Mouse (Mus musculus) heart, postnatal 14 days (tissue): ENCODE results near the gene Pdcd11. TPM values are rescaled to one million over a fixed set of nuclear protein-coding genes. Genes with fewer than 3 reads are reported as not detected.
"Not testable (repeated sequence)": the region's sequence is repeated elsewhere in the genome, so short reads cannot be mapped to it uniquely, and the experiment has no call there.

Source experiments
- DNase-seq, 2 experiments: peaks; one replicate each; pipeline ENCODE4 v3.0.0; 2021 to 2022
- intact Hi-C: fragments of 180-260 bp; cut with DNase I; formaldehyde crosslinking; loops from one replicate; pipeline ENCODE4 v1.15.1; 2025
- total RNA-seq, 2 experiments: library from RNA; stranded (reverse); gene quantifications; 2 replicates each; pipeline ENCODE4 v1.2.3; 2021

Gene Pdcd11
- total RNA-seq, 2 experiments from 2014 or later = 11.7 to 12.3 TPM

DNA sequence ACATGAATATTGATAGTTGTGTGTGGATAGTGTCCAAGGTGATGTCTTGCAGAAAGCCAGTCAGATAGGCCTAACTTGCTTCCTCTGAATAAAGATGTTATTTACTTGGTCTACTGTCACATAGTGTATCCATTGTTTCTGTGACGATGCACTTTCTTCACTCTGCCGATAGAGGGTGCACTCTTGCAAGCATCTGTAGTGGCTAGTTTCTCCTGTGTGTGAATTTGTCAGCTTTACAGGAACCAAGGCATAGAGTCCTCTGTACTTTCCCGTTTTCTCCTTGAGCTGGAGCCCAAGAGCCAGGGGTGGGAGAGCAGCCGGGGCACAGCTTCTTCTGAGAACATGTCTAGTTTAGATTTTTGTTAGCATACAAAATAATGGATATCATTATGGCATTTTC is 30.5 kb downstream of the Pdcd11 start:
- intact Hi-C loops = loop anchor here (1.0 kb wide), 1 partner anchor 48 kb away; no protein-coding TSS in a partner anchor

DNA sequence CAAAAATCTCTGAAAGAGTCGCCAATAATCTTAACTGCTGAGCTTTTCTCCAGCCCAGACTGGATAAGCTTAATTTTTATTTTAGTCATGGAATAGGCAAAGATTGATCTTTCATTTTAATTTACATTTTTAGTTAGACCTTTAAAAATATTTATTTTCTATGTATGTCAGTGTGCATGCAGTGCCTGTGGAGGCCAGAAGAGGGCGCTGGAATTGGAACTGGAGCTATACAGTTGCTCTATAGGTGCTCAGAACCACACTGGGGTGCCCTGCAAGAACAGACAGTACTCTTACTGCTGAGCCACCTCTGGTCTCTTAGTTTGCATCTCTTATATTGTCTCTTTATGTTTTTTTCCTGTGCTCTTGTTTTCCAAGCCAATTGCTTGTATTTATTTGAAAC is 32.2 kb downstream of the Pdcd11 start:
- intact Hi-C loops = no loop called here
- DNase-seq = peak in 1 of 2 experiments; percentile 46

More for the DNA sequence above, 30.5 kb downstream of the Pdcd11 start:
- DNase-seq = peak in 1 of 2 experiments; percentile 35

GRCm38 (mm10) chr19:47128164-47128563 is 37.6 kb downstream of the Pdcd11 start:
- intact Hi-C loops = no loop called here
- no peak for DNase-seq

- intact Hi-C loops = no loop called here
- no peak for DNase-seq
Measured at GRCm38 (mm10) chr19:47128835-47129234, 38.3 kb downstream of the Pdcd11 start.

DNA sequence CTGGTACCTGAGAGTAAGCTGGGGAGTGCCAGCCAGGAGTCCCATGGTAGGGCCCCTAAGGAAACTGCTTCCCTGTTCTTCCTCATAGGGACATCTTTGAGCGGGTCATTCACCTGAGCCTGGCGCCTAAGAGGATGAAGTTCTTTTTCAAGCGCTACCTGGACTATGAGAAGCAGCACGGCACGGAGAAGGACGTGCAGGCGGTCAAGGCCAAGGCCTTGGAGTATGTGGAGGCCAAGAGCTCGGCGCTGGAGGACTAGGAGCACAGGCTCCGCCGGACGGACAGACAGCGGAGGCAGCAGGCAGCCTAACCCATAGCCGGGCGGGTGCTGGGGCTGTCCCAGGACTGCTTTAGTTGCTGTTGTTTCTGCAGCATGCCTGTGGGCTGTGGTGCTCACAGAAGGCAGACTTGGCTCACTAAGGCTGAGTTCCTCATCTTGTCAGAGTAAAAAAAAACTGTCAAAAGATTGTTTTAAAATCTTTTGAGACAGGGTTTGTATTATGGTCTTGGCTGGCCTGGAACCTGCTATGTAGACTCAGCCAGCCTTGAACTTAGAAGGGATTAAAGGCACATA is 40.1 kb downstream of the Pdcd11 start:
- intact Hi-C loops = no loop called here
- no peak for DNase-seq

- no peak for DNase-seq
- intact Hi-C loops = no loop called here
Measured at GRCm38 (mm10) chr19:47133161-47133560, 42.6 kb downstream of the Pdcd11 start.

DNA sequence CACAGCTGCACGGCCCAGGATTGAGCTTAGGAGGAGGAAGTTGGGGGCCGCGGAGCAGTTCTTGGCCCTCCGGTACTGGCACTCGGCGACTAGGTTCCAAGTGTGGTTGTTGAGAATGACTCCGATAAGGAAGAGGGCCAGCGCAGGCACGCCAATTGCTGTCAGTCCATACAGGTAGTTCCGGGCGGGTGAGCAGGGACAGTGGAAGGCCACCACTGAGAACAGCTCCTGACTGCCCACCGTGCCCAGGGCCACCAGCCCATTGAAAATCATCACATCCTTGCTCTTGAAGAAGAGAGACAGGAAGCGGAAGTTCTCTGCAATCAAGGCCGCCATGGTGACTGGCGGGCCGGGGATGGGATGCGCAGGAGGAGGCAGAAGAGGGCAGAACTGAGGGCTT is 45.0 kb downstream of the Pdcd11 start:
- DNase-seq = no peak
- intact Hi-C loops = no loop called here

DNA sequence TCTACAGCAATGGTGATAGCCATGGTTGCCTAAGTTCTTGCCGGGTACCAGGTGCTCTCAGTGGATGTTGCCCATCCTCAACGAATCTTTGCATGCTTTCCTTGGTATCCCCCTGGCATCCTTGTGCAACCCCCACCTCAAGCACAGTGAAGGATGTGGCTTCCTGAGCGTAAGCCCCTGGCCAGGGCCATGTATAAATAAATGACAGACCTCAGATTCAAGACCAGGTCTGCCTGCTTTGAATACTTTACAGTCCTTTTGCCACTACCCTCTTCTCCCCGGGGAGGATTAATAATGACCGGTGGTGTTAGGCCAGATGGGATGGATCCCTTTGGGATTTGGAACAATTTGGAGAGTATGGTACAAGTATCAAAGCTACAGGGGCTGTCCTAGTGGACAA is 45.6 kb downstream of the Pdcd11 start:
- no peak for DNase-seq
- intact Hi-C loops = no loop called here

- DNase-seq = peak; percentile 65 to 66
- intact Hi-C loops = no loop called here
Measured at GRCm38 (mm10) chr19:47137051-47137581, 46.5 kb downstream of the Pdcd11 start.

DNA sequence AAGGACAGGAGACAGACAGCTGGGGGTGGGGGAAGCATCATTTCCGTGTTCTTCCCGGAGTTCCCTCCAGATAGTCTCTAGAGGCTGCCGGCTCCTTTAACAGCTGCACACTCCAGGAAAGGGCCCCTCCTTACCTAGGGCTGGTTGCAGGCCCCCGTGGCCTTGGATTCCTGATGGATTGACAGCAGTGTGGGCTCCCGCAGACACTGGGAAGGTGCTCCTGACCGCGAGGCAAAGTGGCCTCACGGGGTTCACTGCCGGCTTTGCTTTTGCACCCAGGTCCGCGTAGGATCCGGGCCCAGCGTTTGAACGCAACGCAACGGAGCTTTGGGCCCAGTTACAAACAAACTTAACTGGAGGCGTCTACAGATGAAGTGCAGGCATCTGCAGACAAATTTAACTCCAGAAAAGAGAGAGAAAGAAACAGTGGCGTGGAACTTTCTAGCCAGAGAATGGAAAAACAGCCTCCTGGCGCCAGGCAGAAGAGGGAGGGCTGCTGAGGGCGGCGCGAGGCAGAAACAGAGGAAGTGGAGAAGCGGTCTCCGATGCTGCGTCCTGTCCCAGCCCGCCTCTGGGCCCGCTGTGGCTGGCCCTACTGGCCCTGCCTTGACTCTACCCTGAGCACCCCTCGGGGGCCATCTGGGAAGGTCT is 47.3 kb downstream of the Pdcd11 start, which contains the start of gene Calhm2:
TSS of gene Calhm2 (minus strand) at position 524 of the 651 bp plus-strand sequence.
- intact Hi-C loops = no loop called here
- DNase-seq = peak; percentile 70 to 73

DNA sequence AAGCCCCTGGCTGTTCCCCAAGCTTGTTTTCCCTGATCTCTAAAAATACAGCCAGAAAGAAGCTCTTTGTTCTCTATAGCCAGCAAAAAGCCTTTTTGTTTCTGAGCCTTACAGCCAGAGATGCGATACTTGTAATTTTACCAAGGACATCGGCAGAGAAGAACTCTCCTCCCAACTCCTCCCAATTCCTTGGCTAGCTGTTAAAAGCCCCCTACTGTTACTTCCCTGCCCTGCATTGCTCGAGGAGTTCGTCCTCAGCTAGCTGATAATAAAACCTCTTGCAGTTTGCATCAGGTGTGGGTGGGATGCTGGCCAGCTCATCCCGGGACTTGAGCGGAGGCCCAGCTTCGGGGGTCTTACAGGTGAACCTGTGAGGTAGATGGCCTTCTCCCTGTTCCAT is 49.0 kb downstream of the Pdcd11 start:
- intact Hi-C loops, DNase-seq: not testable (repeated sequence)

DNA sequence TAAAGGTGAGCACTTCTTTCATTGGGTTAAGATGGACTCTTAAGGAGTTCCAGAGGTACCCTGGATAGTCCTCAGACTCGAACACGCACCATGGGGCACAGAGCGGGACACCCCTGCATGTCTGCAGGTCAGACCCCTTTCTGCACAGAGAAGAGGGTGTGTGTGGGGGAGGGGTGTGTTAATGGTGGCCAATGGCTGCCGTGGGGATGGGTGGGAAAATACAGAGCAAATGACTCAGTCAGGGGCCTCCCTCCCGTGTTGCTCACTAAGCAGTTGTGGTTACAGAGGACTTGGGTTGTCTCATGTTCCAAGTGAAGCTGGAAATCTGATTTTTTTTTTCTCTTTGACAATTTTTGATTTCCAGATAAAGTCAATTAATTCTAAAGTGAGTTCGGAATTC is 51.9 kb downstream of the Pdcd11 start:
- no peak for DNase-seq

DNA sequence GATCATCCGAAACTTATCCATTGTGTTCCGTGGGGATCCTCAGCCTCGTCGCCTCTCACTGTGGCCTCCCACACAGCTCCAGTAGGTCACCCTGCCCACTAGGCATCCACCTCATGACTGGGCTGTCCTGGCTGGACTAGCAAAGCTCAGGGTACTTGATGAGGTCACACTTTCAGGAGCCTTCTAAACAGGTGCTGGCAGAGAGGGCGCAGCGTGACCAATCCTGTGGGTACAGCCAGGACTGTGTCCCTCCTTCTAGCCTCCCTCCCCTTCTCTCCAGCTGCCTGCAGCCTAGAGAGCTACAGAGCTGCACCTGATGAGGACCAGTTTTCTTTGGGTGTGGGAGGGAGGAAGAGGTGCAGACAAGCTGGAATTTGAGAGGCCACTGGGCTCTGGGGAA is 53.6 kb downstream of the Pdcd11 start, which contains the start of gene Calhm1:
TSS of gene Calhm1 (minus strand) at position 101 of the 400 bp plus-strand sequence.
- intact Hi-C loops = no loop called here

More for the DNA sequence above, 51.9 kb downstream of the Pdcd11 start:
- intact Hi-C loops = no loop called here

DNA sequence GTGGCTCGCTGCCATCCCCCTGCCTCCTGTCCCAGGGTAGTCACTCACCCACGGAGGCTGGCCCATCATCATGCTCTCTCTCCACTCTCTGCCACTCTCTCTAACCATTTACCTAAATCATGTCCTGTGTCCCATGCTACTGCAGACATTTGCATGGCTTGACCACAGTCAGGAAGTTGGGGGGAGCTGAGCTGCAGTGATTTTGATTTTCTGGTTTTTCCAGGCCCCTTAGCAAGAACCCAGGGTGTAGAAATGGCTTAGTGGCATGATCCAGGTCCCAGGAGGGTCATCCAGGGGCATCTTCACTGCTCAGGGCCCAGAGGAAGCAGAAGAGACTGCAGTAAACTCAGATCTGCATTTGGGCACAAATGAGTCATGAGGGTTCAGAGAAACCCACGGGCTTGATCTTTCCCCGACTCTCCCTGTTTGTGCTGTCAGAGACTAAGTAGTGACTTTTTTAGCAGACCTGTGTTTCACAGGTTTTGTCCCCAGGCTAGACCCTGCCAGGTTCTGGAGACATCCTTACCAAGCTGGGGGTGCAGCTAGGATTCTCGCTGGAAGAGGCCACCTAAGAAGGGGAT is 57.8 kb downstream of the Pdcd11 start:
- intact Hi-C loops = no loop called here
- DNase-seq = no peak

More for the DNA sequence above, 53.6 kb downstream of the Pdcd11 start, which contains the start of gene Calhm1:
- no peak for DNase-seq

- DNase-seq = no peak
- intact Hi-C loops = no loop called here
Measured at GRCm38 (mm10) chr19:47149854-47150253, 59.3 kb downstream of the Pdcd11 start.

- DNase-seq = no peak
- intact Hi-C loops = no loop called here
Measured at GRCm38 (mm10) chr19:47151332-47152061, 60.9 kb downstream of the Pdcd11 start.

GRCm38 (mm10) chr19:47152062-47152369 is 61.4 kb downstream of the Pdcd11 start:
- DNase-seq = no peak
- intact Hi-C loops = no loop called here

DNA sequence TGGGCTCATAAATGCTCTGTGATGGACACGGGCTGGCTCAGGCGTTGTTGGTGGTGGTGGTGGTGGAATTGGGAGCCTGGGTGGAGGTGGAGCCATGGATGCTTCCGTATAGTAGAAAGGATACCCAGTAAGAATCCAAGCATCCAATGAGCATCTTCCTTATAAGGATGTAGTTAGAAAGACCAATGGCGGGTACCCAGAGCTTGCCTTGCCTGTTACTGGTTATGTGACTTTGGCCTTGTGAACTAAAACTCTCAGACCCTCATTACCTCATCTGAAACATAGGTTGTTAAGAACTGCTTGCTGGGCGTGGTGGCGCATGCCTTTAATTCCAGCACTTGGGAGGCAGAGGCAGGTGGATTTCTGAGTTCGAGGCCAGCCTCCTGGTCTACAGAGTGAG is 63.2 kb downstream of the Pdcd11 start:
- intact Hi-C loops = no loop called here
- DNase-seq = no peak

DNA sequence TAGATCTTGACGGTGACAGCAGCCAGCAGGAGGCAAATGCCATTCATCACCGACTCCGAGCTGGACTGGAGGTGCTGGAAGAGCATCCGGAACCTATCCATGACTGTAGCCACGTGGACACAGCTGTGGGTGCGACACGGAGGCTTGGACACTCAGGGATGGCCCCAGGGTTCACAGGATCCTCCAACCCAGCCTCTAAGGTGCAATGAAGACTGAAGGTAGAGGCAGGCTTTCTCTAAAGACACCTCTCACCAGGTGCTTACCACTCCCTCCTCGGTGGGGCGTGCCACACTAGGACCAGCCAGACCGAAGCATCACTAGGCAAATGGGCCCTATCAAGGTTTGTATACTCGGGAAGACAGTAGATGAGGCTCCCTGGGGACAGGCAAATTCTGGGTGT is 67.1 kb downstream of the Pdcd11 start, which contains the start of gene Calhm3:
TSS of gene Calhm3 (minus strand) at position 101 of the 400 bp plus-strand sequence.
- intact Hi-C loops = no loop called here
- DNase-seq = no peak

DNA sequence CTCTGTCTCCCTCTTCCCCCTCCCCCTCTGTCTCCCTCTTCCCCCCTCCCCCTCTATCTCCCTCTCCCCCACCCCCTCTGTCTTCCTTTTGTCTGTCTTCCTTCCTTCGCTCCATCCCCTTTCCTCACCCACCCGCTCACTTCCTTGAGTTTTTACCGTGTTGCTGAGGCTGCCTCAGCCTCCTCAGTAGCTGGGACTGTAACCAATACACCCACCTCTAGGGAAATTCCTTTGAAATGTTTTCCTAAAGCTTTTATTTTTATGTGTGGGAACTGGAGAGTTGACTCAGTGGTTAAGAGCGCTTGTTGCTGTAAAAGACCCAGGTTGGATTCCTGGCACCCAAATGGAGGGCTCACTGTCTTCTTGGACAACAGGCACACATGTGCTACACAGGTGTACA is 71.1 kb downstream of the Pdcd11 start:
- DNase-seq = no peak
- intact Hi-C loops = no loop called here
